Mouse (Mus musculus): ENCODE measurements around the gene Pitpnm1. TPM values are rescaled to one million over a fixed set of nuclear protein-coding genes. Genes with fewer than 3 reads are reported as not detected.
"Not testable (repeated sequence)": the region's sequence is repeated elsewhere in the genome, so short reads cannot be mapped to it uniquely, and the experiment has no call there.

Gene Pitpnm1
- polyA plus RNA-seq, 1 experiment from 2014 or later: 81.1 TPM

- H3K4me3 ChIP-seq: no peak within 1 kb of the TSS
- no peak within 1 kb of the TSS for H3K9ac ChIP-seq
- no peaks in the 10 kb centered on the region for H3K36me3 ChIP-seq
- H3K9me3 ChIP-seq: no peaks in the 10 kb centered on the region
- ATAC-seq (ENCODE audit: low FRiP score, low read depth): no peak
- no peaks in the 10 kb centered on the region for H3K27me3 ChIP-seq
- no peak within 1 kb of the TSS for H3K27ac ChIP-seq (replicated peaks)
- H3K4me1 ChIP-seq (replicated peaks): no peaks in the 10 kb centered on the region
- no peak within 1 kb of the TSS for H3K4me2 ChIP-seq
- WGBS: 86% methylated on average over 15 of the region's 15 CpGs
Observed at GRCm38 (mm10) chr19:4059069-4059740, 40.6 kb upstream of the Pitpnm1 start, which contains the start of gene Gstp3. Gene Gstp3 (minus strand): TSS chr19:4059569.

GRCm38 (mm10) chr19:4060044-4060898 lies 39.5 kb upstream of the Pitpnm1 start:
- H3K4me1 ChIP-seq (replicated peaks); H3K4me3 ChIP-seq; H3K9ac ChIP-seq; H3K27ac ChIP-seq (replicated peaks); ATAC-seq (ENCODE audit: low FRiP score, low read depth); H3K27me3 ChIP-seq; H3K36me3 ChIP-seq; H3K9me3 ChIP-seq; H3K4me2 ChIP-seq: not testable (repeated sequence)
- WGBS: 89% methylated on average over 8 of the region's 8 CpGs

GRCm38 (mm10) chr19:4060899-4061465 lies 38.8 kb upstream of the Pitpnm1 start:
- no peak for ATAC-seq (ENCODE audit: low FRiP score, low read depth)
- H3K27me3 ChIP-seq: no peaks in the 10 kb centered on the region
- H3K4me3 ChIP-seq: no peak overlapping the region
- no peaks in the 10 kb centered on the region for H3K36me3 ChIP-seq
- no peaks in the 10 kb centered on the region for H3K9me3 ChIP-seq
- no peak overlapping the region for H3K27ac ChIP-seq (replicated peaks)
- H3K4me2 ChIP-seq: no peak overlapping the region
- H3K4me1 ChIP-seq (replicated peaks): no peaks in the 10 kb centered on the region
- 91% methylated on average over 6 of the region's 6 CpGs for WGBS
- no peak overlapping the region for H3K9ac ChIP-seq

- H3K27ac ChIP-seq (replicated peaks); H3K9ac ChIP-seq; ATAC-seq (ENCODE audit: low FRiP score, low read depth); H3K36me3 ChIP-seq; H3K4me1 ChIP-seq (replicated peaks); H3K4me3 ChIP-seq; H3K27me3 ChIP-seq; H3K9me3 ChIP-seq; H3K4me2 ChIP-seq: not testable (repeated sequence)
- WGBS: 83% methylated on average over 4 of the region's 4 CpGs
Observed at GRCm38 (mm10) chr19:4063357-4063756, 36.4 kb upstream of the Pitpnm1 start.

GRCm38 (mm10) chr19:4064501-4064900 lies 35.3 kb upstream of the Pitpnm1 start:
- not testable (repeated sequence) for H3K4me3 ChIP-seq; ATAC-seq (ENCODE audit: low FRiP score, low read depth); H3K9ac ChIP-seq; H3K36me3 ChIP-seq; H3K27ac ChIP-seq (replicated peaks); H3K4me1 ChIP-seq (replicated peaks); H3K9me3 ChIP-seq; H3K4me2 ChIP-seq; H3K27me3 ChIP-seq
- WGBS: 47% methylated on average over 2 of the region's 11 CpGs

GRCm38 (mm10) chr19:4066280-4066679 lies 33.5 kb upstream of the Pitpnm1 start:
- H3K4me3 ChIP-seq: no peak overlapping the region
- no peak for ATAC-seq (ENCODE audit: low FRiP score, low read depth)
- no peaks in the 10 kb centered on the region for H3K4me1 ChIP-seq (replicated peaks)
- no peak overlapping the region for H3K9ac ChIP-seq
- 87% methylated on average over 6 of the region's 6 CpGs for WGBS
- H3K27me3 ChIP-seq: no peaks in the 10 kb centered on the region
- no peaks in the 10 kb centered on the region for H3K9me3 ChIP-seq
- no peak overlapping the region for H3K4me2 ChIP-seq
- no peak overlapping the region for H3K27ac ChIP-seq (replicated peaks)
- H3K36me3 ChIP-seq: no peaks in the 10 kb centered on the region

- H3K4me2 ChIP-seq: no peak overlapping the region
- no peaks in the 10 kb centered on the region for H3K27me3 ChIP-seq
- H3K4me3 ChIP-seq: no peak overlapping the region
- no peak for ATAC-seq (ENCODE audit: low FRiP score, low read depth)
- H3K9me3 ChIP-seq: no peaks in the 10 kb centered on the region
- H3K36me3 ChIP-seq: no peaks in the 10 kb centered on the region
- no peaks in the 10 kb centered on the region for H3K4me1 ChIP-seq (replicated peaks)
- H3K9ac ChIP-seq: no peak overlapping the region
- no peak overlapping the region for H3K27ac ChIP-seq (replicated peaks)
Observed at GRCm38 (mm10) chr19:4066877-4067276, 32.9 kb upstream of the Pitpnm1 start.

- not testable (repeated sequence) for H3K4me1 ChIP-seq (replicated peaks); H3K9me3 ChIP-seq; H3K9ac ChIP-seq; H3K27me3 ChIP-seq; H3K27ac ChIP-seq (replicated peaks); ATAC-seq (ENCODE audit: low FRiP score, low read depth); H3K36me3 ChIP-seq; H3K4me3 ChIP-seq; H3K4me2 ChIP-seq
- WGBS: 97% methylated on average over 2 of the region's 2 CpGs
Observed at GRCm38 (mm10) chr19:4068242-4068641, 31.6 kb upstream of the Pitpnm1 start.

- H3K4me2 ChIP-seq: no peak overlapping the region
- no peaks in the 10 kb centered on the region for H3K9me3 ChIP-seq
- H3K36me3 ChIP-seq: no peaks in the 10 kb centered on the region
- H3K9ac ChIP-seq: no peak overlapping the region
- 69% methylated on average over 15 of the region's 15 CpGs for WGBS
- H3K4me3 ChIP-seq: no peak overlapping the region
- no peaks in the 10 kb centered on the region for H3K27me3 ChIP-seq
- H3K4me1 ChIP-seq (replicated peaks): no peaks in the 10 kb centered on the region
- no peak for ATAC-seq (ENCODE audit: low FRiP score, low read depth)
- no peak overlapping the region for H3K27ac ChIP-seq (replicated peaks)
Observed at GRCm38 (mm10) chr19:4068717-4069410, 30.9 kb upstream of the Pitpnm1 start.

GRCm38 (mm10) chr19:4070311-4070710 lies 29.5 kb upstream of the Pitpnm1 start:
- H3K27ac ChIP-seq (replicated peaks): no peak overlapping the region
- no peak overlapping the region for H3K9ac ChIP-seq
- H3K4me2 ChIP-seq: no peak overlapping the region
- H3K4me3 ChIP-seq: no peak overlapping the region
- WGBS: 84% methylated on average over 15 of the region's 15 CpGs
- no peaks in the 10 kb centered on the region for H3K36me3 ChIP-seq
- no peaks in the 10 kb centered on the region for H3K4me1 ChIP-seq (replicated peaks)
- H3K9me3 ChIP-seq: no peaks in the 10 kb centered on the region
- ATAC-seq (ENCODE audit: low FRiP score, low read depth): no peak
- no peaks in the 10 kb centered on the region for H3K27me3 ChIP-seq

GRCm38 (mm10) chr19:4070756-4071155 lies 29.0 kb upstream of the Pitpnm1 start:
- H3K4me1 ChIP-seq (replicated peaks): no peaks in the 10 kb centered on the region
- no peak overlapping the region for H3K9ac ChIP-seq
- ATAC-seq (ENCODE audit: low FRiP score, low read depth): no peak
- H3K27me3 ChIP-seq: no peaks in the 10 kb centered on the region
- H3K36me3 ChIP-seq: no peaks in the 10 kb centered on the region
- H3K27ac ChIP-seq (replicated peaks): no peak overlapping the region
- H3K4me3 ChIP-seq: no peak overlapping the region
- WGBS: 88% methylated on average over 8 of the region's 8 CpGs
- no peaks in the 10 kb centered on the region for H3K9me3 ChIP-seq
- H3K4me2 ChIP-seq: no peak overlapping the region

GRCm38 (mm10) chr19:4071406-4071805 lies 28.4 kb upstream of the Pitpnm1 start:
- Histone ChIP-seq H3K27ac (replicated peaks) (no peak overlapping the region), H3K9me3 (no peaks in the 10 kb centered on the region), H3K4me1 (replicated peaks) (no peaks in the 10 kb centered on the region), H3K4me2 (no peak overlapping the region), H3K9ac (no peak overlapping the region), H3K4me3 (no peak overlapping the region), H3K36me3 (no peaks in the 10 kb centered on the region), H3K27me3 (no peaks in the 10 kb centered on the region)
- 92% methylated on average over 6 of the region's 6 CpGs for WGBS
- no peak for ATAC-seq (ENCODE audit: low FRiP score, low read depth)
